Mouse (Mus musculus) retina, postnatal 7 days (tissue): ENCODE data around the gene Olfr983.

Experiments used
- DNase-seq: peaks from one replicate; pipeline ENCODE4 v3.0.0-alpha.2; 2012; ENCODE audit warnings: low read depth, low spot score

Olfr983 gene

GRCm38 (mm10) chr9:40093495-40093894, at the start of gene Olfr983:
TSS of gene Olfr983 (minus strand) at chr9:40093595.
- DNase-seq = no peak

GRCm38 (mm10) chr9:40141544-40141943, 48.1 kb upstream of the Olfr983 start:
- DNase-seq = no peak

- DNase-seq = no peak
Observed at GRCm38 (mm10) chr9:40139484-40139883, 46.1 kb upstream of the Olfr983 start.

DNA sequence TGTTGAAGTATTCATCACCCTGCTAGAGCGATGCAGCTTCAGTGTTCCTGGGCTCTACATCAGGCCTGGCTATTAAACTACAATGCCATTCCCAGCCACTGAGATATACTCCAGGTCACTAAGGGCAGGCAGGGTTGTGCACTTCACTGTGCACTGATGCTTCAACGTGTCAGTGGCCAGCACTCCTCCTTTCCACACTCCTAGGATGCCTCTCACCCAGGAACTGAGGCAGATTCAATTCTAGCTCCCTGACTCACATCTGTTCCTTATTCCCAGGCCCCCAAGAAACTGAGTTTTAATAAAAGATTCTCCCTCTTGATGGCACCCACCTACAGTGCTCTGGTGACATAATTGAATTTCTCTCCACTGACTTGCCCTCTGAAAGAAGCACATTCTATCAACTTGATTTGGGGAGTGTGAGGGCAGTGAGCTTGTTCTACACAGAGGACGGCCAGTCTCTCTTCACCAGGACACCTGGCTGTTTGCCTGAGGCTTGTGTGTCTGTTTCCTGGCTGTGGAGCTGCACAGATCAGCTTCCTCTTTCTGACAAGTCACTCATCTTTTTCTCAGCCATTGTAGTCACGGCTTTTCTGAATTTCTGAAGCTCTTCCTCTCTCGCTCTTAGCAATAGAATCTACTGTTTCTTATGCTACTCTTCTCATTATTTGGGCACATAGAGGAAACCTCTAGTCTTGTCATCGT, 43.7 kb upstream of the Olfr983 start:
- no peak for DNase-seq

DNA sequence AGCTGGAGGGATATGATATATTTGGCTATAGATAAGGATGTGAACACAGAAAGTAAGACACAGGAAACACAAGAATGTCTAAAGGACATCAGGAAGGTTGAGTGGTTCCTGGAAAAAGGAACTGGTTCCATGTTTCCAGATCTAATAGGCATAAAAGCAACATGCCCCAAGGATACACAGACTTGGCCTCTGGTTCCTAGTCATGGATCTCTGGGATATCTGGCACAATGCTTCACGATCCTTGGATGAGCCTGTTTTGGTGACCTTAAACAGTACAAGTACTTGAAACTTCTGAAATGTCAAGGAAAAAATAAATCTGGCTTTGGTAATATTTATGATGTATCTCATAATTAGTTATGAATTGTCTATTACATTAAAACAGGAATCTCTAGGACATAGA, 37.2 kb upstream of the Olfr983 start:
- DNase-seq = no peak

DNA sequence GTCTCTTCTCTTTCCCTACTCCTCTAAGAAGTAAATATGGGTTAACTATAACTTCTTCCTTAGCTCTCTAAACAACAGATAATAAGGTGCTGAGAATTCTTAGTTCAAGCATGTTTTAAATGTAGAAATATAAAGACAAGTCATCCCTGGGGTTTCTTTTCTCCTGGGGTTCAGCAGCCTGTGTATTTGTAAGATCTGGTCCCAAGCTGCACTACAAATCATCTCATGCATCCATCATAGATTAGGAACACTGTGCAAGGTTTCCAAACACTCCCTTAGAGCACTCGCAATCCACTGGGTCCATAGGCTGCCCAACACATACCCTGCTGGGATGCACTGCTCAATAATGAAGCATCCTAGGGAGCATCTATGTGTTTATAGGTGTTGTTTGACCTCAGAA, 36.7 kb upstream of the Olfr983 start, which contains the start of gene Olfr985:
Gene Olfr985 (minus strand): TSS at position 101 of the 400 bp plus-strand sequence.
- DNase-seq = no peak

DNA sequence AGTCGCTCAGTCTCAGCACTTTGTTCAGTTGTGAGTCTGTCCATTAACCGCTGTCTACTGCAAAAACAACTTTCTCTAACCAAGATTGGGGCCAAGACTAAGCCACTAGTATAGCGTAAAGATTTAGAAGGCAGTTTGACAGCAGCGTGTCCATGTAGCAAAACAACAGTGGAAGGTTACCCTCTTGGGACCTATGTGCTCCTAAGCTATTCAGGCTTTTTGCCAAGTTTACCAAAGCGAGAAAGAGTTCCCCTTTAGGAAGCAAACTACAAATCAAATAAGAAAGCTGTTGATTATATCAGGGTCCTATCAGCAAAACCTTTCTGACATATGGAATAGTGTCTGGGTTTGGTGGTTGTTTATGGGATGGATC, 23.9 kb upstream of the Olfr983 start:
- DNase-seq = no peak

- DNase-seq = no peak
Observed at GRCm38 (mm10) chr9:40116645-40117286, 23.4 kb upstream of the Olfr983 start.

- DNase-seq = no peak
Observed at GRCm38 (mm10) chr9:40114106-40114505, 20.7 kb upstream of the Olfr983 start, which contains the start of gene Olfr984. TSS of gene Olfr984 (minus strand) at chr9:40114206.

DNA sequence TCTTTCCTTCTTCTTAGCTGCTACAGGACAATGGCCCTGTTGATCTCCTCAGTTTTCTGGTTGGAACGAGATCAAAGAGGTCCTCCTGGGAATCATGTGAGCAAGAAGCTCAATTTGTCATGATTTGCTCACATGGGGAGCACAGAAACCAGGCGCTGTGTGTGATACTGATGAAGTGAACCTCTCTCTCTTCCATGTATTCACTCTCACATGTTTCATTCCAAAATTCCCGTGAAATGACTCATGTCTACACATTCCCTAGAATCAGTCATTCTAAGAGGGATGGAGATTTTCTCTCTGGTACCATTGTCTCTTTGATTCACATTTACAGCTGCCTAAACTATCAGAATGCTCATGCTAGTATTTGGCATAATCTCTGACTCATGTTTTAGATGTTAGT, 1.4 kb upstream of the Olfr983 start:
- no peak for DNase-seq

DNA sequence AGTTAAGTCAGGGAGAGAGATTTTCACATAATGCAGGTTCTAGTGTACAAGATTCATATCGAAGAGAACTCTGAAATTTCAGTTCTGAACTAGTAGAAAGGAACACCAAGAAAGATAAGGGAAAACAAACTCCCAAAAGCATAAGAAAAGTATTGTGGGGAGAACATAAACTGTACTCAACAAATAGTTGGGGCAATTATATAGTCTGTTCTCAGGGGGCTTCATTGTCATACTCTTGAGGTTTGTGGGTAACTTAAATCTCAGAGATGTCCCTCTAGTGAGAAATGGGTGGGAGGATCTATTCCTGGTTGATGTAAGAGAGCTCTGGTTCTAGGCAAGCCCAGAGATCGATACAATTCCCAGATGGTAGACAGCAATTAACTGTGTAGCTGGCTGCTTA, 19.9 kb downstream of the Olfr983 start, which contains the start of gene Olfr982:
Gene Olfr982 (plus strand): TSS at position 301 of the 400 bp plus-strand sequence.
- no peak for DNase-seq

DNA sequence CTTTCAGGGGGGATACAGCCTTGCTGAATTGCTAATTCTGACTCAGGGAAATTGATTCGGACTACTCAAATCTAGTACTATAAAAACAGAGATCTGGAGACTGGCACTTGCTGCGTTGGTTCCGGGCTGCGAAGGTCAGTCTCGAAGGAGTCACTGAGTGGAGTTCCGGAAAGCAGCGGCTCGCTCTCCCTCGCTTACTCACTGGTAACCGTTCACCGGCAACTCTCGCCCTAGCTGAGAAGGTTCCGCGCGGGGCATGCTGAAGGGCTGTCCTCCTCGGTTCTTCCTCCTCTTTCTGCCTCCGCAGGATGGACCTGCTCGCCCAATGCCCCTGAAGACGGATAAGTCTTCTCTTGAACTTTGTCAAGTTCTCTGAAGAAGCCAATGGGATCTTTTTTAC, 43.3 kb downstream of the Olfr983 start:
- no peak for DNase-seq
